8 mouse cellular contexts compared by ENCODE assay signal in the genomic region with DNA sequence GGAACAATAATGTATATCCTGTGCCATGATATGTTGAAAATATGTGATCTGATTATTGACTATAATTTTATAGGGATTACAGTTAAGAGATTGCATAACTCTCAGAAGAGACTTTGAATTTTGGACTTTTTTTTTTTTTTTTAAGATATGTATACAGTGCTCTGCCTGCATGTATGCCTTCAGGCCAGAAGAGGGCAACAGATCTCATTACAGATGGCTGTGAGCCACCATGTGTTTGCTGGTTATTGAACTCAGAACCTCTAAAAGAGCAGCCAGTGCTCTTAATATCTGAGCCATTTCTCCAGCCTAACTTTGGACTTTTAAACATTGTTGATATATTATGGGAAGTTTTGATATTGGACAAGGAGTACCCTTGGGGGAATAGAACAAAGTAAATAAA. TPM values are rescaled to one million over a fixed set of nuclear protein-coding genes. Genes with fewer than 3 reads are reported as not detected.
A peak's percentile ranks its signal among the peaks of the same experiment; 100 is the strongest.
DNase-seq lines count a peak whose midpoint lies in the region; ATAC-seq and TF ChIP-seq lines count a peak whose summit lies in the region.

No protein-coding gene starts in this region.

- peak; percentile 35; the same call in 1 of the 2 replicates for TF ChIP-seq CTCF in embryonic fibroblast, embryonic 13.5 days (IDR thresholded peaks at IDR 0.05; ENCODE audit: borderline replicate concordance, insufficient read depth, low read length)

- intact Hi-C loops in heart, postnatal 10 days (cut with DNase I), result loop anchor here (1.0 to 10.0 kb wide), 2 partner anchors 86 to 243 kb away; a partner anchor contains a TSS

- peaks cover 11% of the 10 kb centered on the region for H3K36me3 ChIP-seq in heart, embryonic 11.5 days (ENCODE audit: control insufficient read depth, insufficient read depth, low read length)

- H3K4me1 ChIP-seq in heart, embryonic 11.5 days (ENCODE audit: control insufficient read depth, insufficient read depth, low read length), result no peaks in the 10 kb centered on the region
- H3K4me1 ChIP-seq in embryonic fibroblast, embryonic 13.5 days (ENCODE audit: control insufficient read depth, insufficient read depth, low read length), result no peaks in the 10 kb centered on the region

- H3K27me3 ChIP-seq in heart, embryonic 11.5 days (ENCODE audit: control insufficient read depth, insufficient read depth, low read length), result no peaks in the 10 kb centered on the region

- no peak overlapping the region for H3K4me3 ChIP-seq in heart, embryonic 11.5 days (ENCODE audit: low read depth, low read length)
- no peak overlapping the region for H3K4me3 ChIP-seq in embryonic fibroblast, embryonic 13.5 days (ENCODE audit: insufficient read depth, low read length)

- no peak overlapping the region for H3K4me2 ChIP-seq in heart, embryonic 11.5 days

- ATAC-seq in heart, embryonic 11.5 days (replicated peaks; ENCODE audit: insufficient number of reproducible peaks, low FRiP score, low TSS enrichment), result no peak

- H3K9ac ChIP-seq in heart, embryonic 11.5 days (ENCODE audit: low read depth, low read length), result no peak overlapping the region

- no peak for TF ChIP-seq POLR2A in embryonic fibroblast, embryonic 13.5 days (IDR thresholded peaks at IDR 0.05; ENCODE audit: low read depth, low read length)

- H3K27ac ChIP-seq in heart, embryonic 11.5 days (ENCODE audit: low read depth, low read length), result no peak overlapping the region
- no peak overlapping the region for H3K27ac ChIP-seq in embryonic fibroblast, embryonic 13.5 days (ENCODE audit: insufficient read depth, low read length)

- no peaks in the 10 kb centered on the region for H3K9me3 ChIP-seq in heart, embryonic 11.5 days (replicated peaks; ENCODE audit: control insufficient read depth, low read length)

- peak; percentile 29 to 38 for DNase-seq in heart, postnatal 10 days
- peak; percentile 26 for DNase-seq in thymus, postnatal 0 days (ENCODE audit: low spot score)
- no peak for DNase-seq in thymus, postnatal 25 days
- DNase-seq in lung, postnatal 14 days, result peak; percentile 24
- DNase-seq in cerebellum, postnatal 4 days (ENCODE audit: low spot score in 2 of 2), result no peak
- no peak for DNase-seq in cerebellum, adult 8-10 months

RNA-seq across cellular contexts. Expression of a gene that starts 12.1 kb away (rescaled TPM):
- total RNA-seq in heart, postnatal 10 days (2021), result 10 to 100 TPM; 70.1 to 77.5 TPM
- 113 and 137 TPM in 2 replicates for polyA plus RNA-seq in heart, embryonic 11.5 days (2014; fragmentation: Nextera tagmentation; extraction: Ambion mirVana)
- polyA plus RNA-seq in thymus, postnatal 0 days (2015; fragmentation: Nextera tagmentation; extraction: Ambion mirVana), result 111 and 116 TPM in 2 replicates
- polyA plus RNA-seq in embryonic fibroblast, embryonic 13.5 days (2011; ENCODE audit: insufficient read length, low read depth, missing spikeins), result 151 and 153 TPM in 2 replicates

RNA-seq across cellular contexts. Expression of a gene that starts 12.3 kb away (rescaled TPM):
- 10 to 100 TPM; 16.6 to 16.7 TPM for total RNA-seq in heart, postnatal 10 days (2021)
- 91.8 and 92.3 TPM in 2 replicates for polyA plus RNA-seq in heart, embryonic 11.5 days (2014; fragmentation: Nextera tagmentation; extraction: Ambion mirVana)
- 108 and 112 TPM in 2 replicates for polyA plus RNA-seq in thymus, postnatal 0 days (2015; fragmentation: Nextera tagmentation; extraction: Ambion mirVana)
- polyA plus RNA-seq in embryonic fibroblast, embryonic 13.5 days (2011; ENCODE audit: insufficient read length, low read depth, missing spikeins), result 42.9 and 49.2 TPM in 2 replicates

Comparison
In these comparisons a context has a peak if more than half of its experiments do, and no peak if none do; other contexts are left out.
1. DNase-seq: peak in heart, postnatal 10 days (2 of 2), thymus, postnatal 0 days (single experiment) and lung, postnatal 14 days (single experiment); none in thymus, postnatal 25 days (single experiment), cerebellum, postnatal 4 days (0 of 2) and cerebellum, adult 8-10 months (single experiment).